Mouse (Mus musculus): ENCODE data around the gene Retsat. TPM values are rescaled to one million over a fixed set of nuclear protein-coding genes. Genes with fewer than 3 reads are reported as not detected.
A peak's percentile ranks its signal among the peaks of the same experiment; 100 is the strongest.

The Retsat gene
- polyA plus RNA-seq, 1 experiment from 2014 or later, result 4.1 TPM

DNA sequence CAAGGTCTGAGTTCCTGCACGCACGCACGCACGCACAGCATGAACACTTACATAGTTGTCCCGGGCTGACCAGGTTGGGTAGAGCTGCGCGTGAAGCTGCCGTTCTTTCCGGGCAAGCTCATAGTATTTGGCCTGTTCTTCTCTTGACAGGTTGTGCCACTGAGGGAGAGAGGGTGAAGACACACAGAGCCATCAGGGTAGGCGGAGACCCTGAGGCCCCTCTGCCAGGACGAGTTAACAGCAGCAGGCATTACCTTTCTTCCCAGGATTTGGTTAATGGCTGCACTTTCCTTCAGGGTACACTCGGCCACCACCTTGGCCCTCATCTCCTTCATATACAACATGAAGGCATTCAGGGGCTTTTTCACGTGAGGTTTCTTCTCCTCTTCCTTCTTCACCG, 32.7 kb downstream of the Retsat start:
- Histone ChIP-seq H3K9ac (replicated peaks) (no peak overlapping the region), H3K27ac (replicated peaks) (no peak overlapping the region), H3K4me3 (no peak overlapping the region), H3K4me2 (replicated peaks) (no peak overlapping the region), H3K9me3 (no peaks in the 10 kb centered on the region), H3K36me3 (no peaks in the 10 kb centered on the region), H3K4me1 (no peaks in the 10 kb centered on the region), H3K27me3 (no peaks in the 10 kb centered on the region)
- ATAC-seq (replicated peaks), result no peak
- WGBS, result 97% methylated on average over 14 of the region's 14 CpGs

- Histone ChIP-seq H3K4me1 (0 out of 2 replicates have a peak, but pooled peaks cover 3% of the 10 kb centered on the region), H3K27me3 (no peaks in the 10 kb centered on the region), H3K9me3 (no peaks in the 10 kb centered on the region), H3K4me2 (replicated peaks) (no peak overlapping the region), H3K4me3 (no peak overlapping the region), H3K9ac (replicated peaks) (no peak overlapping the region), H3K36me3 (no peaks in the 10 kb centered on the region), H3K27ac (replicated peaks) (no peak overlapping the region)
- no peak for ATAC-seq (replicated peaks)
- WGBS, result 75% methylated on average over 6 of the region's 6 CpGs
Measured at GRCm38 (mm10) chr6:72631700-72632099, 33.4 kb downstream of the Retsat start.

DNA sequence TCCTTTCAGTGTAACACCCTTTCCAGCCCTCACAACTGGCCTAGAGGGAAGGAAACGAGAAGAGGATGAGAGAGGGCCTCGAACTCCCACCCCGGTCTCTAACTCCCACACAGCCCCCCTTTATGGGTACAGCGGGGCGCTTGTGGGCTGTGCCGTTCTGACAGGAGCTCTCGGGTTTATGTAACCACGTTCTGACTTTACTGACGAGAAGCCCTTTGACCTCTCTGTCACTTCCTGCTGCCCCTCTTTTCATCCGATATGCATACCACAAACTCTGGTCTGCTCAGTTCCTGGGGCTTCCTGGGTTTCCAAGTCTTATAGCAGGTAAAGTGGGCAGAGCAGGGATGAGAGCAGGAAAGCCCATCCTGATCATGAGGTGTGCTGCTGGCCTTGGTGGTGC, 36.0 kb downstream of the Retsat start:
- no peaks in the 10 kb centered on the region for H3K27me3 ChIP-seq
- no peaks in the 10 kb centered on the region for H3K36me3 ChIP-seq
- no peak overlapping the region for H3K9ac ChIP-seq (replicated peaks)
- 87% methylated on average over 10 of the region's 10 CpGs for WGBS
- 0 out of 2 replicates have a peak, but pooled peaks cover 3% of the 10 kb centered on the region for H3K4me1 ChIP-seq
- no peak overlapping the region for H3K4me3 ChIP-seq
- H3K9me3 ChIP-seq, result no peaks in the 10 kb centered on the region
- H3K27ac ChIP-seq (replicated peaks), result no peak overlapping the region
- no peak for ATAC-seq (replicated peaks)
- H3K4me2 ChIP-seq (replicated peaks), result no peak overlapping the region

DNA sequence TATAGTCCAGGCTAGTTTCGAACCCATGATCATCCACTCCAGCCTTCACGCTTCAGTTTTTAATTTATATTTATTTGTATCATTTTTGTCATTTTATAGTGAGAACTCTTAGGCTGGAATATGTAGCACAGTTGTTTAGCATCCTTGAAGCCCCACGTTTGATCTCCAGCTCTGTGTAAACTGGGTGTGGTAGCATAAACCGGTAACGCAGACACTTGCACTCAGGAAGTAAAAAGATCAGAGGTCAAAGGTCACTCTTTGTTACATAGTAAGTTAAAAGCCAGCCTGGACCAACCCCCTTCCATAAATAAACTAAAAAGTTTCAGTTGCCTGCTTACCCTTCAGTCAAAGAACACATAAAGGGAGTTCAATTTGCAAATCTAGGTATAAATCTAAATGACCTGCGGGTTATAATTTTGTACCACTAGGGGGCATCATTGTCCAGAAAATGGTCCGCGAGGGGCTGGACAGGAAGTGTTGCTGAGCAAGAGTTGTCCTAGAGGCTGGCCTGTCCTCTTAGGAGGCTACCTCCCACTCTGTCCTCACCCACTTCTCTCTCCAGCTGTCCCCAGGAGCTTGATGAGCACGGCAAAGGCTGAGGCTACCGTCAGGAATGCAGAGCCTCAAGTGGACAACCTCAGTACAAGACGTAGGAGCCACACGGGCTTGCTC, 37.6 kb downstream of the Retsat start:
- Histone ChIP-seq H3K4me2 (replicated peaks) (no peak overlapping the region), H3K4me3 (no peak overlapping the region), H3K9me3 (no peaks in the 10 kb centered on the region), H3K4me1 (0 out of 2 replicates have a peak, but pooled peaks cover 3% of the 10 kb centered on the region), H3K36me3 (no peaks in the 10 kb centered on the region), H3K27ac (replicated peaks) (no peak overlapping the region), H3K27me3 (no peaks in the 10 kb centered on the region), H3K9ac (replicated peaks) (no peak overlapping the region)
- WGBS, result 53% methylated on average over 12 of the region's 12 CpGs
- ATAC-seq (replicated peaks), result peak; percentile 73

- Histone ChIP-seq H3K9ac (replicated peaks) (no peak overlapping the region), H3K9me3 (no peaks in the 10 kb centered on the region), H3K4me1 (0 out of 2 replicates have a peak, but pooled peaks cover 3% of the 10 kb centered on the region), H3K27me3 (no peaks in the 10 kb centered on the region), H3K4me3 (no peak overlapping the region), H3K27ac (replicated peaks) (no peak overlapping the region), H3K4me2 (replicated peaks) (no peak overlapping the region), H3K36me3 (no peaks in the 10 kb centered on the region)
- 92% methylated on average over 3 of the region's 3 CpGs for WGBS
- no peak for ATAC-seq (replicated peaks)
Measured at GRCm38 (mm10) chr6:72636940-72637339, 38.7 kb downstream of the Retsat start.

DNA sequence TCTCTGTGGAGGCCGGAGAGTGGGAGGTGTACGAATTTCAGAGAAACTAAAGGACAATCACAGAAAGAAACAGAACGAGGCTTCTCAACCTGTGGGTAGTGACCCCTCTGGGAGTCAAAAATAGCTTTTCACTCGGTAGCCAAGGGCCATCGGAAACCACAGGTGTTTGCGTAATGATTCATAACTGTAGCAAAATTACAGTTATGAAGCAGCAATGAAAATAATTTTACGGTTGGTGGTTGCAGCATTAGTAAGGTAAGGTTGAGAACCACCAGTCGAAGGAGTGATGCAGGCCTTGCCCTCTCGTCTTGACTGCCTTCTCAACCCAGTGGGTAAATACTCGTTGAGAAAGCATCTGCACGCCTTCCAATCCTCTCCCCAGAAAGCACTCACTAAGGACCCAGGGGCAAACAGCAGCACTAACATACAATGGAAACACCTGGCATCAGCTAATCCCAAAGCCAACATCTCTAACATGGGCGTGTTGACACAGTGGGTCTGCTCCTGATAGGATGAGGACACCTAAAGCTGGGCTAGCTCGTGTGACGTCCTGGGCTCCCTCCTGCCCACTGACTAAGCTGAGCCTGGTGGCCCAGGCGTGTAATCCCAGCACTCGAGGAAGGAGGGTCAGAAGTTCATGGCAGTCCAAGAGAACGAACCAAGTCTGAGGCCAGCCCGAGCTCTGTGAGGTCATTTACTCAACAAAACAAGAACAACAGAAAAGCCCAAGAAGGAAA, 43.1 kb downstream of the Retsat start:
- ATAC-seq (replicated peaks), result no peak
- Histone ChIP-seq H3K4me1 (no peaks in the 10 kb centered on the region), H3K4me3 (no peak overlapping the region), H3K4me2 (replicated peaks) (no peak overlapping the region), H3K27ac (replicated peaks) (no peak overlapping the region), H3K36me3 (no peaks in the 10 kb centered on the region), H3K27me3 (no peaks in the 10 kb centered on the region), H3K9me3 (no peaks in the 10 kb centered on the region), H3K9ac (replicated peaks) (no peak overlapping the region)
- WGBS, result 88% methylated on average over 18 of the region's 18 CpGs

GRCm38 (mm10) chr6:72644576-72644975, 46.3 kb downstream of the Retsat start:
- WGBS, result 51% methylated on average over 4 of the region's 4 CpGs
- ATAC-seq (replicated peaks), result no peak
- no peak overlapping the region for H3K9ac ChIP-seq (replicated peaks)
- no peak overlapping the region for H3K4me3 ChIP-seq
- no peak overlapping the region for H3K4me2 ChIP-seq (replicated peaks)
- H3K27me3 ChIP-seq, result no peaks in the 10 kb centered on the region
- no peaks in the 10 kb centered on the region for H3K36me3 ChIP-seq
- H3K27ac ChIP-seq (replicated peaks), result no peak overlapping the region
- no peaks in the 10 kb centered on the region for H3K9me3 ChIP-seq
- H3K4me1 ChIP-seq, result no peaks in the 10 kb centered on the region

GRCm38 (mm10) chr6:72645364-72645763, 47.1 kb downstream of the Retsat start:
- WGBS, result 21% methylated on average over 7 of the region's 7 CpGs
- no peak overlapping the region for H3K4me3 ChIP-seq
- H3K4me1 ChIP-seq, result no peaks in the 10 kb centered on the region
- peak; percentile 81 for ATAC-seq (replicated peaks)
- no peak overlapping the region for H3K4me2 ChIP-seq (replicated peaks)
- H3K9me3 ChIP-seq, result no peaks in the 10 kb centered on the region
- H3K27me3 ChIP-seq, result no peaks in the 10 kb centered on the region
- H3K27ac ChIP-seq (replicated peaks), result no peak overlapping the region
- no peaks in the 10 kb centered on the region for H3K36me3 ChIP-seq
- H3K9ac ChIP-seq (replicated peaks), result no peak overlapping the region

DNA sequence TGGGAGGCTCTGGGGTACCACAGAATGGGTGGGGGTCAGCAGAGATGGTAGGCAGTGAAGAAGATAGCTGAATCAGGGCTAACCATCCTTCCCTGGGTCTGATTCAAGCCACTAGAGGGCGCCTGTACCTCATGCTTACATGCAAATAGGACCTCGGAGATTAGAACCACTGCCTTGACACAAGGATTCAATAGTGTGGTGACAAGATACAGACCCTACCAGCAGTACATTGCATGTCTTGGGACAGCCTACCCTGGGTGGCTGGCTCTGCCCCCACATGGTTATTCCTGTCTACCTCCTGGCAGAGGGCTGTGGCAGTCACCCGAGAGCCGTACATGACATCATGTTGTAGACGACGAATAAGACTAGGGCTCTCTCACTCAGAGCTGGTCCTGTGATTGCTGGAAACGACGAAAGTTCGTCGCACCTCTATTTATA, 49.1 kb downstream of the Retsat start:
- H3K4me1 ChIP-seq, result no peaks in the 10 kb centered on the region
- no peaks in the 10 kb centered on the region for H3K36me3 ChIP-seq
- H3K4me2 ChIP-seq (replicated peaks), result no peak overlapping the region
- H3K9me3 ChIP-seq, result no peaks in the 10 kb centered on the region
- ATAC-seq (replicated peaks), result peak; percentile 57
- no peaks in the 10 kb centered on the region for H3K27me3 ChIP-seq
- H3K9ac ChIP-seq (replicated peaks), result no peak overlapping the region
- WGBS, result 47% methylated on average over 10 of the region's 10 CpGs
- H3K4me3 ChIP-seq, result no peak overlapping the region
- H3K27ac ChIP-seq (replicated peaks), result no peak overlapping the region

GRCm38 (mm10) chr6:72648002-72648595, 49.8 kb downstream of the Retsat start:
- Histone ChIP-seq H3K9ac (replicated peaks) (no peak overlapping the region), H3K27me3 (no peaks in the 10 kb centered on the region), H3K9me3 (no peaks in the 10 kb centered on the region), H3K4me3 (no peak overlapping the region), H3K4me1 (0 out of 2 replicates have a peak, but pooled peaks cover 3% of the 10 kb centered on the region), H3K27ac (replicated peaks) (no peak overlapping the region), H3K36me3 (no peaks in the 10 kb centered on the region), H3K4me2 (replicated peaks) (no peak overlapping the region)
- 61% methylated on average over 12 of the region's 12 CpGs for WGBS
- no peak for ATAC-seq (replicated peaks)

GRCm38 (mm10) chr6:72650338-72650851, 52.1 kb downstream of the Retsat start:
- H3K9ac ChIP-seq (replicated peaks), result no peak overlapping the region
- WGBS, result 76% methylated on average over 10 of the region's 10 CpGs
- H3K36me3 ChIP-seq, result no peaks in the 10 kb centered on the region
- no peak for ATAC-seq (replicated peaks)
- no peaks in the 10 kb centered on the region for H3K27me3 ChIP-seq
- no peak overlapping the region for H3K4me3 ChIP-seq
- H3K9me3 ChIP-seq, result no peaks in the 10 kb centered on the region
- H3K4me1 ChIP-seq, result peaks cover 18% of the 10 kb centered on the region
- H3K27ac ChIP-seq (replicated peaks), result no peak overlapping the region
- H3K4me2 ChIP-seq (replicated peaks), result no peak overlapping the region

DNA sequence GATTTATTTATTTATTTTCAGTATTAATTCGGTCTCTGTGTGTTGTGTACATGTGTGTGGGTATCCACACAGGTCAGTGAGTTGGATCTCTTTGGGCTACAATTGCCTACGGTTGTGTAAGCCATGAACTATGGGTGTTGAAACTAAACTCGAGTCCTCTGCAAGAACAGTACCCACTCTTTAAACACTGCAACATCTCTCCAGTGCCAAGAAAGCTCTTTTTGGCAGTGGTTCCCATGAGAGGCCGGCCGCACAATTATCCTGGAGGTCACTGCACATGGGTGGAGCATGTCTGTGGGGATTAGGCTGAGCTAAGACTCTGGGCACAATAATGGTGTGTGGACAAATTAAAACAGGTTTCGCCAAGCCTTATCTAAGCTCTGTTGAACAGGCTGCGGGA, 55.1 kb downstream of the Retsat start:
- H3K9me3 ChIP-seq, result no peaks in the 10 kb centered on the region
- peak; percentile 59 for ATAC-seq (replicated peaks)
- peak overlapping the region; percentile 36; the same call in 1 of the 2 replicates for H3K27ac ChIP-seq (replicated peaks)
- WGBS, result 40% methylated on average over 7 of the region's 7 CpGs
- H3K4me2 ChIP-seq (replicated peaks), result no peak overlapping the region
- H3K9ac ChIP-seq (replicated peaks), result no peak overlapping the region
- no peak overlapping the region for H3K4me3 ChIP-seq
- no peaks in the 10 kb centered on the region for H3K36me3 ChIP-seq
- no peaks in the 10 kb centered on the region for H3K27me3 ChIP-seq
- H3K4me1 ChIP-seq, result peaks cover 22% of the 10 kb centered on the region
